Mouse (Mus musculus) CH12.LX (cell line): ENCODE data around the gene Psmc5.

Experiments
- CTCF ChIP-seq, 2 experiments: IDR thresholded peaks in 1 of 2; conservative IDR thresholded peaks in 1 of 2; 2 replicates each; pipeline ENCODE4 v1.5.1; 2011 to 2012; ENCODE audit warnings: low read depth in 2 of 2, low read length in 2 of 2, improper control_type of control experiment in 1 of 2, inconsistent platforms in 1 of 2, mild to moderate bottlenecking in 1 of 2, moderate library complexity in 1 of 2
- MAFK ChIP-seq: IDR thresholded peaks from 2 replicates; pipeline ENCODE4 v1.6.1; 2011; ENCODE audit warnings: low read length, improper control_type of control experiment; ENCODE audit not compliant: insufficient replicate concordance
- NRF1 ChIP-seq: IDR thresholded peaks from 2 replicates; pipeline ENCODE4 v1.6.1; 2014; ENCODE audit warnings: low read depth, mild to moderate bottlenecking, inconsistent platforms, low read length, improper control_type of control experiment, moderate library complexity
- POLR2A ChIP-seq: IDR thresholded peaks from 2 replicates; pipeline ENCODE4 v1.6.1; 2011; ENCODE audit warnings: low read depth, mild to moderate bottlenecking, improper control_type of control experiment, low read length
- USF1 ChIP-seq: IDR thresholded peaks from 2 replicates; pipeline ENCODE4 v1.6.1; 2014; ENCODE audit warnings: low read depth, mild to moderate bottlenecking, inconsistent platforms, low read length, improper control_type of control experiment

- TF ChIP-seq POLR2A (no peak), NRF1 (no peak), USF1 (no peak), CTCF (conservative IDR thresholded peaks at IDR 0.05 in 1 of 2, IDR thresholded peaks at IDR 0.05 in 1 of 2; ENCODE audit: low read depth in 2 of 2, low read length in 2 of 2) (no peak), MAFK (no peak)
These were observed 18.4 kb downstream of the Psmc5 start for GRCm38 (mm10) chr11:106274374-106274773.
